Mouse (Mus musculus) testis, adult 2 months (tissue): Measurements from ENCODE around the gene Phf2. TPM values are rescaled to one million over a fixed set of nuclear protein-coding genes. Genes with fewer than 3 reads are reported as not detected.

ENCODE experiments used
- H3K27ac ChIP-seq: fragments of 200-500 bp; 2 replicates; pipeline ENCODE4 v1.5.1; 2012; ENCODE audit warnings: low read depth, low read length; ENCODE audit not compliant: control insufficient read depth, insufficient read depth
- H3K27me3 ChIP-seq: fragments of 200-500 bp; 2 replicates; pipeline ENCODE4 v1.6.1; 2012; ENCODE audit warnings: mild to moderate bottlenecking, low read length, moderate library complexity; ENCODE audit not compliant: control insufficient read depth, insufficient read depth
- H3K36me3 ChIP-seq: fragments of 200-500 bp; 2 replicates; pipeline ENCODE4 v1.6.1; 2012; ENCODE audit warnings: mild to moderate bottlenecking, low read length; ENCODE audit not compliant: control insufficient read depth, insufficient read depth
- H3K4me1 ChIP-seq: fragments of 200-500 bp; 2 replicates; pipeline ENCODE4 v1.6.1; 2012; ENCODE audit warnings: low read length; ENCODE audit not compliant: control insufficient read depth, insufficient read depth
- H3K4me3 ChIP-seq: fragments of 200-500 bp; 2 replicates; pipeline ENCODE4 v1.5.1; 2012; ENCODE audit warnings: low read depth, mild to moderate bottlenecking, low read length, moderate library complexity, mixed read lengths; ENCODE audit not compliant: control insufficient read depth
- CTCF ChIP-seq: fragments of 200-500 bp; IDR thresholded peaks from 2 replicates; pipeline ENCODE4 v1.5.1; 2012; ENCODE audit warnings: low read depth, mild to moderate bottlenecking, inconsistent platforms, low read length, moderate library complexity; ENCODE audit not compliant: control insufficient read depth, insufficient read depth, insufficient replicate concordance
- POLR2A ChIP-seq: fragments of 200-500 bp; IDR thresholded peaks from 2 replicates; pipeline ENCODE4 v1.6.1; 2012; ENCODE audit warnings: low read depth, mild to moderate bottlenecking, inconsistent platforms, low read length, moderate library complexity; ENCODE audit not compliant: control insufficient read depth
- polyA plus RNA-seq: library from polyadenylated mRNA; depleted of rRNA; stranded (reverse); fragments of >200 nt; gene quantifications from 2 replicates; pipeline ENCODE4 v1.2.3, GENCODE M21; 2012

The Phf2 gene
- polyA plus RNA-seq, 1 experiment: 21.0 TPM

DNA sequence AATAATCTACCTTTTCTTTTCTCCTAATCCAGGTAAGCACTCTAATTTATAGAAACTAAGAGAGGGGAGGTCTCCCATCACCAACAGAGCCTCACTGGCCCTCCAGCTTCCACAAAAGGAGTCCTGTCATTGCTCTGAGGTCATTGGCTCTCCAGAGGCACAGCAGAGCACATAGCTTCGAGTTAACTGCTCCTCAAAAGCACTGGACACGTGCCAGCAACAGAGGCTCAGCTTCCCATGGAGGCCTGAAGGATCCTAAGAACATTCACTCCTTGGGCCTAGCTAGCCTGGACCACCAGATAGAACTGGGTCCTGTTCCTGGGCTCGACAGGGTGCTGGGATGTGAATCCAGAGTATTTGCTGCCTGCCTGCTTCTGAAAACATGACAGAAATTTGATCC, 21.8 kb downstream of the Phf2 start:
- Histone ChIP-seq H3K27ac (no peak overlapping the region), H3K27me3 (no peaks in the 10 kb centered on the region), H3K36me3 (no peaks in the 10 kb centered on the region), H3K4me1 (no peaks in the 10 kb centered on the region; the same call in 1 of the 2 replicates), H3K4me3 (no peak overlapping the region)
- TF ChIP-seq POLR2A (no peak), CTCF (no peak)

DNA sequence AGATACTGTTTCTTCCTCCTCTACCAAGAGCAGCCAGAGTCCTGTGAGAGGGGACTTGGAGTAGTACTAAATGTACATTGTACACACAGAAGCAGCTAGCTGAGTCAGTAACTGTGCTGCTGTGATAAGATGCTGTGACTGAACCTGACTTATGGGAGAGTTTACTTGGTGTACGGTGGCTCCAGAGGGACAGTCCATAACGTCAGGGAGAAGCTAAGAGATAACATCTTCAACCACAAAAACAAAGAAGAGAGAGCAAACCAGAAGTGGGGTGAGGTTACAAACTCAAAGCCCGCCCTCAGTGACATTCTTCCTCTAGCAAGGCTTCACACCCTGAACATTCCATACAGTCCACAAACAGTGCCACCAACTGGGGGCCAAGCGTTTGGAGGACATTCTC, 25.6 kb downstream of the Phf2 start:
- TF ChIP-seq CTCF (no peak), POLR2A (no peak)
- no peaks in the 10 kb centered on the region for H3K4me1 ChIP-seq
- H3K27ac ChIP-seq: no peak overlapping the region
- no peaks in the 10 kb centered on the region for H3K27me3 ChIP-seq
- H3K36me3 ChIP-seq: no peaks in the 10 kb centered on the region
- no peak overlapping the region for H3K4me3 ChIP-seq

DNA sequence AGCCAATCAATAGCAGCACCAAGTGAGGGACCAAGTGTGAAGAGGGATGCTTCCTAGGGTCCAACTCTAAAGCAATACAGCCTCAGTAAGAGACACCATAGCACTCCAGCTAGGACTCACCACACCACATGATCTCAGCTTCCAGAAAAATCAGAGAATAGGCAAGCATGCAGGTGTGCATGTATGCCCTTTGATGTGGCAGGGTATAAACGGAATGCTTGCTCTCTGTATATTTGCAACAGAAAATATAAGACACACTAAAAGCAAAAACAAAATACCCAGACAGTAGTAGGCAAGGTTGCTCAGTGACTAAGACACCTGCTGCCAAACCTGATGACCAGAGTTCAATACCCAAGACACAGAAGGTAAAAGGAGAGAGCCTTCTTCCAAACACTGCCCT, 27.4 kb downstream of the Phf2 start:
- TF ChIP-seq CTCF: no peak
- Histone ChIP-seq H3K27ac (no peak overlapping the region), H3K27me3 (no peaks in the 10 kb centered on the region), H3K4me3 (no peak overlapping the region), H3K4me1 (no peaks in the 10 kb centered on the region), H3K36me3 (no peaks in the 10 kb centered on the region)

DNA sequence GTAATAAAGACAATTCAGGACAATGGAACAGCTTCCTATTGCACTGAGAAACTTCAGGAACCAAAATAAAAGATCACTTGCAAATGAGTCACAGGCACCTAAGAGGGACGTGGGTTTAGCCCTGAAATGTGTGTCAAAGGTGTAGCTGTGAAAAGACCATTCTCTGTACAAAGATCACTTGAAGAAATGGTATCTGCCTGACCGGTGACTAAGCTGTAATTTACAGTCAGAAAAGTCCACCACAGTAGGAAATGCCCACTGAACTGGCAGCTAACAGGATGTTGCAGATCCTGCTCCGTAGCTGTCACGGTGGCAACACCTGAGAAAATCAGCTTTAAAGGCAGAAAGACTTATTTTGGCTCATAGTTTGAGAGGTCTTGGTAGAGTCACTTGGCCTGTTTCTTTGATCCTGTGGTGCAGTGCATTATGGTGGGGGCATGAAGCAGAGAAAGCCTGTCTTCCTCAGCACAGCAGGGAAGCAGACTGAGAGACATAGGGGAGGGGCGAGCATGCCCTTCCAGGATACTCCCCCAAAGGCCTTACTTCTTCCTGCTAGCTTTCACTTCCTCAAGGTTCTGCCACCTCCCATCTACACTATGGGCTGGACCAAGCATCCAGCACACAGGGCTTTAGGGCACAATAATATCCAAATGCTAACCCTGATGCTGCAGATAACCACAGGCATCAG, 28.9 kb downstream of the Phf2 start:
- TF ChIP-seq CTCF (no peak), POLR2A (no peak)
- Histone ChIP-seq H3K36me3 (no peaks in the 10 kb centered on the region), H3K4me1 (no peaks in the 10 kb centered on the region), H3K4me3 (no peak overlapping the region), H3K27me3 (no peaks in the 10 kb centered on the region), H3K27ac (no peak overlapping the region)

DNA sequence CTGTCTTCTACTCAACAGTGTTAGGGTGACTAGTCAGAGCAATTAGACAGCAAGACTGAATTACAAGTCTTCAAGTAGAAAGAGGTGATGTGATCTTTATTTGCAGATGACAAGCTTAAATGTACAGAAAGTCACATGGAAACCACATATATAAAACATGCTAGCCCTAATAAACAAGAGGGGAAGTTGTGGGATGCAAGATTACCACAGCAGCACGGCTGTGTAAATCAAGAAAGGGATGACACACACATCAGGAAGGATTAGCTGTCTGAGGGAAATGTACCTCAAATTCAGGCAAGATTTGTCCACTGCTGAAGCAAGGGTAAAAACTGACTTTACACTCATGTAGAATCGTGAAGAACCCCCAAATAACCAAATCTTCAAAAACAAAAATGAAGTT, 32.6 kb downstream of the Phf2 start:
- H3K4me3 ChIP-seq: no peak overlapping the region

DNA sequence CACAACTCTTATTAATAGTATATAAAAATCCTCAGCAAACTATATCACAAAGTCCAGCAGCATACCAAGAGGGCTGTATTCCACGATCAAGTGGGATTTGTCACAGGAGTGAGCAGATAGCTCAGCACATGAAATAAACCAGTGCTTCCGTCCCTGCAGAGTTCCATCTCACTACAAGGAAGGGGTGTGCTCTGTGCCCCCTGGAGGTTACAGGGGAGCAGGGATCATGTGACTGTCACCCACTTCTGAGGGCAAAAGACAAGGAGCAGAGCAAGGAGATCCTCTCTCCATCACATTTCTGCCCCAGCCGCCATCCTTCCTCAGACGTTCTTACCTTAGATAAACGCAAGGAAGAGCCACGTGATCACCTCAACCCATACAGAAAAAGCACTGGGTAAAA, 33.4 kb downstream of the Phf2 start:
- Histone ChIP-seq H3K27me3 (no peaks in the 10 kb centered on the region), H3K36me3 (no peaks in the 10 kb centered on the region), H3K4me1 (no peaks in the 10 kb centered on the region), H3K4me3 (no peak overlapping the region), H3K27ac (no peak overlapping the region)
- TF ChIP-seq CTCF (no peak), POLR2A (no peak)

More for the DNA sequence above, 32.6 kb downstream of the Phf2 start:
- H3K36me3 ChIP-seq: no peaks in the 10 kb centered on the region
- H3K27ac ChIP-seq: no peak overlapping the region
- TF ChIP-seq POLR2A: no peak
- TF ChIP-seq CTCF: no peak
- H3K4me1 ChIP-seq: no peaks in the 10 kb centered on the region
- H3K27me3 ChIP-seq: no peaks in the 10 kb centered on the region

DNA sequence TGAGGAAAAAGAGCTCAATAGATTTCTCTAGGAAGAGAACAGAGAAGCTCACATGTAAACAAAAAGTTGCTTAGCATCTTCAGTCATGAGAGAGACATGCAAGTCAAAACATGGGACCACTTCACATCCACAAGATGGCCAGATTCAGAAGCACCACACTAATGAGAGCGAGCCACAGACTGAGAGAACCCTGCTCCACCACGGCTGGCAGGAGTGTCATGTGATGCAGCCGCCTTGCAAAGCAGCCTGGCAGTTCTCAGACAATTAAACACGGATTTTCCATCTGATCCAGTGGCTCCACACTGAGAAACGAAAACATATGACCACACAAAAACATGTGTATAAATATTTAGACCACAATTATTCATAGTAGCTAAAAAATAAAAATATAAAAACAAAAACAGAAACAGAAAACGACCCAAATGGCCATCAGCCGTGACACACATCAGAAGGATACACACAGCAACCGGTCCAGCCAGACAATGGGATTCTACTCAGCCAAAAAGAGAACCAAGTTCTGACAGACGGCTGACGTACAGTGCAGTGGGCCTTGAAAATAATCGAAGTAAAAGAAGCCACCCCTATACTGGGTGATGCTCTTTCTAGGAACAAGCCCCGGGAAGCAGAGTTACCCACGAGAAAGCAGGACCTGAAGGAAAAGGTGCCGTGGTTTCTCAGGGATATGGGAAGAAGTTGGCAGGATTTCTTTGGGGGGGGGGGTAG, 40.2 kb downstream of the Phf2 start:
- Histone ChIP-seq H3K27ac (no peak overlapping the region), H3K27me3 (no peaks in the 10 kb centered on the region), H3K4me3 (no peak overlapping the region), H3K36me3 (no peaks in the 10 kb centered on the region), H3K4me1 (no peaks in the 10 kb centered on the region)
- no peak for TF ChIP-seq CTCF
- TF ChIP-seq POLR2A: no peak
